Mouse (Mus musculus): ENCODE results near the gene 2310034G01Rik.

Gene 2310034G01Rik

GRCm38 (mm10) chr19:46300294-46301045, 49.6 kb downstream of the 2310034G01Rik start:
- peak in 1 of 2 experiments; percentile 26 for DNase-seq (ENCODE audit: low spot score in 2 of 2)

Measured in urinary bladder, postnatal 4 days (tissue).